Mouse (Mus musculus): ENCODE results near the gene Atg7.

Atg7 gene

GRCm38 (mm10) chr6:114849787-114850186 lies 206.9 kb downstream of the Atg7 start:
- POLR2A ChIA-PET, result interaction anchor here in 3 of 4 experiments (0.6 to 1.4 kb wide), 3 partner anchors 10 to 64 kb away, joined by 3 to 4 read pairs (median 3); no protein-coding TSS in a partner anchor
- CTCF ChIA-PET, result interaction anchor here in 1 of 4 experiments (0.6 kb wide), 1 partner anchor 75 kb away, joined by 9 read pairs; no protein-coding TSS in a partner anchor

- ChIA-PET POLR2A (interaction anchor here in 1 of 4 experiments (1.1 to 1.3 kb wide), 2 partner anchors 8 to 22 kb away, joined by 3 to 5 read pairs; no protein-coding TSS in a partner anchor), CTCF (interaction anchor here in 2 of 4 experiments (0.6 to 1.4 kb wide), 3 partner anchors 70 to 118 kb away, joined by 3 to 9 read pairs (median 3); partner anchors contain the start of gene Vgll4 (in 1 of the 2))
These were observed 208.8 kb downstream of the Atg7 start for GRCm38 (mm10) chr6:114851688-114852087.

GRCm38 (mm10) chr6:114852739-114853138 lies 209.8 kb downstream of the Atg7 start:
- ChIA-PET CTCF (interaction anchor here in 2 of 4 experiments (0.6 to 1.4 kb wide), 3 partner anchors 15 to 373 kb away, joined by 3 to 9 read pairs (median 4); no protein-coding TSS in a partner anchor), POLR2A (interaction anchor here in 2 of 4 experiments (0.7 to 1.3 kb wide), 3 partner anchors 21 to 876 kb away, joined by 3 to 5 read pairs (median 3); no protein-coding TSS in a partner anchor)

- CTCF ChIA-PET, result no interaction called here
- POLR2A ChIA-PET, result interaction anchor here in 3 of 4 experiments (0.6 to 1.5 kb wide), 4 partner anchors 8 to 62 kb away, joined by 3 to 4 read pairs (median 4); no protein-coding TSS in a partner anchor
These were observed 211.5 kb downstream of the Atg7 start for GRCm38 (mm10) chr6:114854368-114854767.

- CTCF ChIA-PET, result no interaction called here
- POLR2A ChIA-PET, result interaction anchor here in 1 of 4 experiments (1.4 kb wide), 1 partner anchor 10 kb away, joined by 4 read pairs; no protein-coding TSS in a partner anchor
These were observed 212.7 kb downstream of the Atg7 start for GRCm38 (mm10) chr6:114855644-114856043.

GRCm38 (mm10) chr6:114856501-114856900 lies 213.6 kb downstream of the Atg7 start:
- ChIA-PET POLR2A (interaction anchor here in 1 of 4 experiments (1.2 kb wide), 1 partner anchor 13 kb away, joined by 4 read pairs; no protein-coding TSS in a partner anchor), CTCF (no interaction called here)

GRCm38 (mm10) chr6:114857996-114858721 lies 215.3 kb downstream of the Atg7 start:
- CTCF ChIA-PET, result no interaction called here
- POLR2A ChIA-PET, result interaction anchor here in 3 of 4 experiments (0.6 to 1.5 kb wide), 9 partner anchors 9 to 170 kb away, joined by 3 to 9 read pairs (median 4); no protein-coding TSS in a partner anchor

- ChIA-PET POLR2A (interaction anchor here in 2 of 4 experiments (0.8 to 1.5 kb wide), 5 partner anchors 10 to 50 kb away, joined by 3 to 6 read pairs (median 5); no protein-coding TSS in a partner anchor), CTCF (no interaction called here)
These were observed 215.8 kb downstream of the Atg7 start for GRCm38 (mm10) chr6:114858722-114859053.

GRCm38 (mm10) chr6:114860677-114861568 lies 218.0 kb downstream of the Atg7 start:
- ChIA-PET POLR2A (interaction anchor here in 2 of 4 experiments (0.6 to 1.6 kb wide), 6 partner anchors 9 to 123 kb away, joined by 3 to 4 read pairs (median 3); no protein-coding TSS in a partner anchor), CTCF (no interaction called here)

- CTCF ChIA-PET, result no interaction called here
These were observed 218.7 kb downstream of the Atg7 start for GRCm38 (mm10) chr6:114861591-114861990.

GRCm38 (mm10) chr6:114862046-114862445 lies 219.1 kb downstream of the Atg7 start:
- ChIA-PET CTCF (interaction anchor here in 1 of 4 experiments (1.0 kb wide), 1 partner anchor 9 kb away, joined by 3 read pairs; no protein-coding TSS in a partner anchor), POLR2A (interaction anchor here in 2 of 4 experiments (0.9 to 1.6 kb wide), 2 partner anchors 11 kb away, joined by 3 to 4 read pairs; no protein-coding TSS in a partner anchor)

More at GRCm38 (mm10) chr6:114861591-114861990, 218.7 kb downstream of the Atg7 start:
- POLR2A ChIA-PET, result interaction anchor here in 2 of 4 experiments (0.6 to 1.6 kb wide), 5 partner anchors 8 to 124 kb away, joined by 3 to 4 read pairs (median 3); no protein-coding TSS in a partner anchor

- ChIA-PET CTCF (interaction anchor here in 1 of 4 experiments (1.0 kb wide), 1 partner anchor 25 kb away, joined by 3 read pairs; no protein-coding TSS in a partner anchor), POLR2A (interaction anchor here in 2 of 4 experiments (0.6 to 3.0 kb wide), 3 partner anchors 11 to 33 kb away, joined by 3 to 10 read pairs (median 3); no protein-coding TSS in a partner anchor)
These were observed 220.6 kb downstream of the Atg7 start for GRCm38 (mm10) chr6:114863501-114863900.

GRCm38 (mm10) chr6:114864421-114864820 lies 221.5 kb downstream of the Atg7 start:
- ChIA-PET POLR2A (interaction anchor here in 2 of 4 experiments (0.9 to 3.0 kb wide), 3 partner anchors 10 to 19 kb away, joined by 3 to 10 read pairs (median 4); no protein-coding TSS in a partner anchor), CTCF (interaction anchor here in 1 of 4 experiments (1.0 kb wide), 1 partner anchor 24 kb away, joined by 3 read pairs; no protein-coding TSS in a partner anchor)

GRCm38 (mm10) chr6:114866078-114866477 lies 223.2 kb downstream of the Atg7 start:
- ChIA-PET POLR2A (interaction anchor here in 2 of 4 experiments (0.7 to 3.0 kb wide), 5 partner anchors 9 to 104 kb away, joined by 3 to 10 read pairs (median 4); partner anchors contain the start of gene Vgll4 (in 1 of the 2)), CTCF (interaction anchor here in 1 of 4 experiments (0.7 to 0.9 kb wide), 2 partner anchors 51 to 485 kb away, joined by 3 read pairs; no protein-coding TSS in a partner anchor)

GRCm38 (mm10) chr6:114866619-114867018 lies 223.7 kb downstream of the Atg7 start:
- ChIA-PET CTCF (interaction anchor here in 3 of 4 experiments (0.5 to 0.9 kb wide), 4 partner anchors 28 to 594 kb away, joined by 3 to 5 read pairs (median 4); no protein-coding TSS in a partner anchor), POLR2A (interaction anchor here in 2 of 4 experiments (0.7 to 1.4 kb wide), 5 partner anchors 8 to 103 kb away, joined by 3 to 6 read pairs (median 3); partner anchors contain the start of gene Vgll4 (in 1 of the 2))

- ChIA-PET CTCF (interaction anchor here in 2 of 4 experiments (1.2 kb wide), 2 partner anchors 15 to 54 kb away, joined by 3 read pairs; no protein-coding TSS in a partner anchor), POLR2A (interaction anchor here in 2 of 4 experiments (1.1 to 1.3 kb wide), 2 partner anchors 10 to 15 kb away, joined by 3 to 4 read pairs; no protein-coding TSS in a partner anchor)
These were observed 225.8 kb downstream of the Atg7 start for GRCm38 (mm10) chr6:114868656-114869055.

GRCm38 (mm10) chr6:114869501-114870076 lies 226.7 kb downstream of the Atg7 start:
- POLR2A ChIA-PET, result interaction anchor here in 2 of 4 experiments (0.8 to 6.6 kb wide), 6 partner anchors 8 to 15 kb away, joined by 3 to 52 read pairs (median 4); no protein-coding TSS in a partner anchor

More at GRCm38 (mm10) chr6:114869501-114870076, 226.7 kb downstream of the Atg7 start:
- CTCF ChIA-PET, result interaction anchor here in 3 of 4 experiments (0.8 to 2.0 kb wide), 6 partner anchors 13 to 55 kb away, joined by 3 to 12 read pairs (median 4); no protein-coding TSS in a partner anchor
